Mouse (Mus musculus) urinary bladder, postnatal 4 days (tissue): ENCODE measurements around the gene Bpifa6.
"Not testable (repeated sequence)": the region's sequence is repeated elsewhere in the genome, so short reads cannot be mapped to it uniquely, and the experiment has no call there.

Experiments used
- DNase-seq, 2 experiments: peaks; one replicate each; pipeline ENCODE4 v3.0.0; 2021 to 2022; ENCODE audit warnings: low spot score in 2 of 2

Gene Bpifa6

GRCm38 (mm10) chr2:153974582-153974981 lies at the start of gene Bpifa6:
Gene Bpifa6, plus strand, starts transcription at chr2:153974945.
- DNase-seq: no peak

DNA sequence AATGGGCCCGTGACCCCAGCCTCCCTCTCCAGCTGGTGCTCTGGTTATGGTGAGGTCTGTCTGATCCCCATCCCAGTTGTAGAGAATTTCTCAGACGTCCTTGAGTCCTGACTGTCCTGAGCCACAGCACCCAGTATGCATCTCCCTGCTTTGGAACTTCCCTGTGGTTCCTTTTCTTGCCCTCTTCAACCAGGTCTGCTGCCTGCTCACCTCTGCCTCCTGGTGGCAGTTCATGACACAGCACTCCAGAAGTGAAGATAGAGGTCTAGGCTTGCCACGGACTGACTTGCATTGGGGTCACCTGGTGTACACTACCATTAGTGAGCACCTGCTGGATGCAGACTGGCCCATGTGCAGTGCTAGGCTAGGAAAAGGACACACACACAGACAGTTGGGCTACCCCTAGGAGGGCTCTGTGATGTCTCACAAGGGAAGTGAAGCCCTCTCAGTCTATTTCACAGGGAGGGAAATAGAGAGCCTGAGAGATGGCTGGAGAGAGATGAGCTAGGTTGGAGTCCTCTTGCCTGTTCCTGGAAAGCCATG lies 44.8 kb upstream of the Bpifa6 start:
- DNase-seq: peak in 1 of 2 experiments; percentile 38

DNA sequence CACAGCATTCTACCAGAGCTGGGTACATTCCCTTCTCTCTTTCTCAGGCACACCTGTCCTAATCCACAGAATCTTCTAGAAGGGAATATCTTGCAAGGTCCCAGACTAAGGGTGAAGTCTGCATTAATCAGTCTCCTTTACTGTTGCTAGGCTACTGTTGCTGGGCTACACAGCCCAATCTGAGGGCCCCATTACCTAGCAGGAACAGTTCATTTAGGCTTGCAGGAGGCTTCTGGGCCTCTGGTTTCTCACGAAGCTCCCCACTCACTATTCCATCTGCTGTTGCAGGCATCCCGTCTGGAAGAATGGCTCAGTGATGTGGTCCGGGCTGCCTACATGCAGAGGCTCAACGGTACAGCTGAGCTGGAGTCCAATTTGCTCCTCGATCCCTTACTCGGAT lies 43.6 kb upstream of the Bpifa6 start:
- DNase-seq: no peak

GRCm38 (mm10) chr2:153933311-153933710 lies 41.4 kb upstream of the Bpifa6 start:
- DNase-seq: no peak

- no peak for DNase-seq
Measured at GRCm38 (mm10) chr2:153935348-153935747, 39.4 kb upstream of the Bpifa6 start.

DNA sequence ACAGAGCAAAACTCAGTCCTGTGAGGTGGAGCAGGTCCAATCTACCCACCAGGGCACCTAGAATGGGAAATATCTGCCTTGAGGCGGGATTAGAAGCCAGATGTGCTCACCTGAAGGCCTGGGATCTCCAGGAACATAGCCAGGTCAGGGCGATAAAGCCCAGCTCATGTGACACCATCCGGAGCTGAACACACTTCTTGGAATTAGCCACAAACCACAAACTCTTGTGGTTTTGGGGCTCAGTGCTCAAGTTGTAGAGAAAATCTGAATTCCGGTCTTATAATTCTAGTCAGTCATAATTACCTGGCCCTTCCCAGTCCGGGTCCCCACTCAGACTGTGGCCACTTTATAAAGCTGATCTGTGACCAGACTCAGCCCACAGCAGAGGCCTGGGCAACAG lies 36.9 kb upstream of the Bpifa6 start, which contains the start of gene Bpifb4:
TSS of gene Bpifb4 (plus strand) at position 370 of the 400 bp plus-strand sequence.
- no peak for DNase-seq

DNA sequence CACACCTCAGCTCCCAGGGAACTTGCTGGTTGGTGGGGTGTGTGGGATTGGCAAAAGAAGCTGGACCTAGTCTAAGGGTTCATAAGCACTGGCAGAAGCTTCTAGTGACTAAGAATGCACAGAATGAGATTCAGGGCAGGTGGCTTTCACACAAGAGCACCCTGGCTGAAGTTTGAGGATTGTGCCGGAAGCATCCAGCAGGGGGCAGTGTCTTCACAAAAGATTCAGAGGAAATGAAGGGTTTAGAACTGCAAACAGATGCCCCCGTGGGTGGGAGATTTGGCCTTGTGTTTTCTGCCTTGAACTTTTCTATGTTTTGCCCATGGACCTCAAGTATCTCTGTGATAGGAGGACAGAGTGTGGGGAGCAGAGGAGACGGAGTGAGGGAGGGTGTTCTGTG lies 31.2 kb upstream of the Bpifa6 start:
- DNase-seq: no peak

DNA sequence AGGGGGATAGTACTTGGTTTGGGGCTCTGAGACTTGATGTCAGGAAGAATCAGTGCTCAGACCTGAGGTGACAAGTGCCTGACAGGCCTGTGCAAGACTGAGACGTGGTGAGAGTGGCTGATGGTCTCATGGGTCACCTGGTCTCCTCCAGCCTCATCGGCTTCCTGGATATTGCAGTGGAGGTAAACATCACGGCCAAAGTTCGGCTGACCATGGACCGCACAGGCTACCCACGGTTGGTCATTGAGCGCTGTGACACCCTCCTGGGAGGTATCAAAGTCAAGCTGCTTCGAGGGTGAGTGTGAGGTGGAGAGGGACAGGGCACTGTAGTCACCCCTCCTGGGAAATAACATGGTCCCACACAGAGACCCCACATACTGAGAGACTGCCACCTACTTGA lies 30.2 kb upstream of the Bpifa6 start:
- DNase-seq: no peak

DNA sequence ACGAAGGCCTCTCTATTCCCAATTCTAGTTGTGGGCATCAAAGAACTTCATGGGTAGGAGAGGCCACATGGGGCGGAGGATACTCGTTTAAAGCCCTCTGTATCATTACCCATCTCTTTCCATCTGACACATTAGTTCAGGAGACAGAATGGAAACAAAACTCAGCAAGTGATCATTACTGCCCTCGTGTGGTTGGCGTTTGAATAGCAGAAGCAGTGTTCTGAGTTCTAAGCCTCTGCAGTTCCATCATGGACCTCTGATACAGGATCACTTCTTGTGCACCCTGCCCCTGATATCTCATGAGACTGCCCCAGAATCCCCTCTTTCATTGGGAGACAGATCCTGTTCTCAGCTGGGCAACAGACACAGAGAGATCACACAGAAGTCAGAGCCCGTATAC lies 21.8 kb upstream of the Bpifa6 start:
- no peak for DNase-seq

- DNase-seq: no peak
Measured at GRCm38 (mm10) chr2:153953836-153954235, 20.9 kb upstream of the Bpifa6 start.

DNA sequence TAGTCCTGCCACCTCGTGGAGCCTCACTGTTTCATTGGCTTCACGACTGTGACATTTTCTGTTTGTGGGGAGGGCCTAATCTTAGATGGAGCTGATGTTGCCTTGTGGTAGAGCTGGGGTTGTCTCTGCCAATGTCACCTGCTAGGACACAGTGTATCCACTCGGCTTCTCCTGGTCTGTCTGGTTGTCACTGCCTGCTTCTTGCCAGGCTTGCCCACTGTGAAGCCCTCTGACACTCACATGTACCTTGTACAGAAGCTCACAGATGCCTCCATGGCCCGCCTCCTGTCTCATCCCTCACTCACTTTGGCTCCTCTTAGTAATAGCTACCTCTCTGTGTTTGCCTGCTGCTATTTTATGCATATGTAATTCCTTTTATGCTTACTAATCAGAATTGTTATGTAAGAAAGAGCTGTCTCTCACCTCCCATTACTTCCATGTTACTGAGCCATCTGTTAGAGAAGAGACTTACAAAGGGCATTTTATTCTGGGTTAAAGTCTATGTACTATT lies 11.9 kb upstream of the Bpifa6 start:
- no peak for DNase-seq

DNA sequence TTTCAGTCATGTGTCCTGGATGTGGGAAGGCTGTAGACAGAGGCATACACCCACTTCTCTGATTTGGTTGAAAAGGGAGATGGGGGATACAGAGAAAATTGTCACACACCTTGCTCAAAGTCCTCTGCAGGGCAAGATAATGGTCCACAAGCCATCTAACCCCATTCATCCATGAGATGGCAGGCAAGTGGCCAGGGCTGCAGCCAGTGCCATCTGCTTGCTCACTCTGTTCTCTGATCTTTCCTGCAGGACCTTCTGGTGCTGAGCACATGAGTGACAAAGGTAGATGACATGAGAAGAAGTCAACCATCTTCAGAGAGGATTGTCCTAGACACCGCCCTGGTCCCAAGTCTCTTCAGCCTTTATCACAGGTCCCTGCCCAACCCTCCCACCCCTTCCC lies 11.4 kb upstream of the Bpifa6 start:
- DNase-seq: no peak

- DNase-seq: no peak
Measured at GRCm38 (mm10) chr2:153970221-153970620, 4.5 kb upstream of the Bpifa6 start.

GRCm38 (mm10) chr2:153995770-153996169 lies 21.0 kb downstream of the Bpifa6 start:
- DNase-seq: peak; percentile 37 to 82

DNA sequence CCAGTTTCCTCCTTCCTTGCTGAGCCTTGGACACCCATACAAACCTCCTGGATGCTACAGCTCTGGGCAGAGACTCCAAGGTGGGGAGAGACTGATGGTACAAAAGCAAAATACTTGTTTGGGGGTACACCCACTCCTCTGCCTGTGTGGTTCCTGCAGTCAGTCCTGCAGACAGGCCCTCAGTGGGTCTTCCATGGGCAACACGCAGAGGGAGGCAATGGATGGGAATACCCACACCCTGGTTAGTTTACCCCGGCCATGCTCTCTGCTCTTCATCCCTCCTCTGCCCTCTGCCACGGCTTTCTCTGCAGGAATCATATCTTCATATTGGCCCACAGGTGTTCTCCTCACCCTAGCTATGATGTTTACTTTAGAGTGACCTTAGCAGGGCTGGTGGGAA lies 25.8 kb downstream of the Bpifa6 start:
- peak in 1 of 2 experiments; percentile 51 for DNase-seq

GRCm38 (mm10) chr2:154001056-154001455 lies 26.3 kb downstream of the Bpifa6 start:
- DNase-seq: peak in 1 of 2 experiments; percentile 8

DNA sequence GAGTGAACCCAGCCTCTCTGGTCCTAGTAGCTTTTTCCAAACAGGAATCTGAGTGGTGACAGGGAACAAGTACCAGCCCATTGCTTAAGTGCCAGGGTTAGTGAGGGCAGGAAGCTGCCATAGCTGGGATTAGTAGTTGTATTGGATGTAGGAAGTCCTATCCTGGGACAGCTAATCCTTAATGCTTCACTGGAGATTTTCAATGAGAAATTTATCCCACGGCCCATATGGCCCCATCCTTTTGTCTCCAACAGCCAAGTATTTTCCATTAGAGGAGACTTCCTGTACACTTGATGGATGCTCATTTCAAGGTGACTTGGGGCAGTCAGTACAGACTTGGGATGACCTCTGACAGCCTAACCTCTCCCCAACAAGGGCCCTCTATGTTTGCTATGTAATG lies 29.7 kb downstream of the Bpifa6 start:
- DNase-seq: peak in 1 of 2 experiments; percentile 13

- DNase-seq: peak in 1 of 2 experiments; percentile 47
Measured at GRCm38 (mm10) chr2:154005094-154005493, 30.3 kb downstream of the Bpifa6 start.

DNA sequence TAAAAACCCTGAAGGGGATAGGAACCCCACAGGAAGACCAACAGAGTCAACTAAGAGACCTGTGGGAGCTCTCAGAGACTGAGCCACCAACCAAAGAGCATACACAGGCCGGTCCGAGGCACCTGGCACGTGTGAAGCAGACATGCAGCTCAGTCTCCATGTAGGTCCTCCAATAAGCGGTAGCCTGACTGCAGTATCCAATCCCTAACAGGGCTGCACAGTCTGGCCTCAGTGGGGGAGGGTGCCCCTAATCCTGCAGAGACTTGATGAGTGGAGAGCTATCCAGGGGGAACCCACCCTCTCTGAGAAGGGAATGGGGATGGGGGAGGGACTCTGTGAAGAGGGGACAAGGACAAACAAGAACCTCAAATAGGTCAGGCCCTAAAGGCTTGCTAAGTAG lies 31.0 kb downstream of the Bpifa6 start:
- peak in 1 of 2 experiments; percentile 52 for DNase-seq

DNA sequence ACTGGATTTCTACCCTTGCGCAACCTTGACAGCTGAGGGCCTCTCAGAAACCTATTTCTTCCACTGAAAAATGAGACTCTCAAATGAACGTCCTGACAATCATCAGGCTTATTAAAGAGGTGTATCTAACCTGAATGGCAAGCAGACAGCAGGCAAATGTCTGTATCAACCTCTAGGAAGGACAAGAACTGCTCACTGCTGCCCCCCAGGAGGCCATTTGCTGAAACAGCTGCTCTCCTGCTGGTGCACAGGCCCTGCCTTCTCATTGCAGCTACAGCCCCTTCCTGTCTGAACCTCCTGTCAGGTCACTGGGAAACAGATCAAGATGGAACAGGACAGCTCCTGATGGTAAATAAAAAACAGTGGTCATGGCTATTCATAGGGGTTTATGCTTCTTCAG lies 31.6 kb downstream of the Bpifa6 start:
- DNase-seq: peak in 1 of 2 experiments; percentile 54

- peak in 1 of 2 experiments; percentile 10 for DNase-seq
Measured at GRCm38 (mm10) chr2:154007381-154007780, 32.6 kb downstream of the Bpifa6 start.

- no peak for DNase-seq
Measured at GRCm38 (mm10) chr2:154007965-154008364, 33.2 kb downstream of the Bpifa6 start, which contains the start of gene Bpifa2. Gene Bpifa2, plus strand, starts transcription at chr2:154008265.

- DNase-seq: no peak
Measured at GRCm38 (mm10) chr2:154017990-154018389, 43.2 kb downstream of the Bpifa6 start.

GRCm38 (mm10) chr2:154024676-154025075 lies 49.9 kb downstream of the Bpifa6 start:
- DNase-seq: not testable (repeated sequence)
